ENCODE assay signal across 19 mouse cellular contexts in the genomic region with DNA sequence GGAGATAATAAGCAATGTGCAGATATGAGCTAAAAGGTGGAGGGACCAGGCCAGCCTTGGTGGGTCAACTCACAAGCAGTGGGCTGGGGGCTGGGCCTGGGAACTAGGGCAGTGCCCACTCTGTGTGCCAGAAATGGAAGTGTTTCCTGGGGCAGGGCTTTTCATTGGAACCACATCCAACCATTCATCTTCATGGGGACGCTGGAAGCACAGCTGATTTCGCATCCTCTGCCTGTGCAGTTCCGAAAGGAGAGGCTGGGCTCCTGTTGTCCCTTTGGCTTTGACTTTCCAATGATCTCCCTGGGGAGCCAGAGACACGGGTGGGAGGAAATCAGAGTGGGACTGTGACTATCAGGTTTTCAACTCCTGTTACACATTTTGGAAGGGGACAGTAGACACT. TPM values are rescaled to one million over a fixed set of nuclear protein-coding genes. Genes with fewer than 3 reads are reported as not detected.
A peak's percentile ranks its signal among the peaks of the same experiment; 100 is the strongest.
DNase-seq lines count a peak whose midpoint lies in the region; ATAC-seq and TF ChIP-seq lines count a peak whose summit lies in the region.
"Had no signal": no experiment of that assay in that cellular context is flagged by ENCODE, and none has a peak within 500 bp of the region (broad histone marks: within the 10 kb centered on the region; RNA-seq: fewer than 3 reads in every experiment).

No protein-coding gene starts in this region.

- no peak for DNase-seq in left cerebral cortex, adult 2 months (ENCODE audit: extremely low spot score in 1 of 2, low spot score in 2 of 2)
- no peak for DNase-seq in left cerebral cortex, adult 11 months (ENCODE audit: low spot score)
- no peak for DNase-seq in hindbrain, embryonic 14.5 days (ENCODE audit: low spot score)
- no peak for DNase-seq in thymus, postnatal 4 days
- no peak for DNase-seq in lung, postnatal 10 days
- DNase-seq: adrenal gland, adult 2 months; cerebellum, adult 18-20 months; gastrocnemius, postnatal 25 days; heart, postnatal 4 days; kidney, adult 18-20 months; kidney, postnatal 25 days; liver; lung, adult 18-20 months; right cerebral cortex, postnatal 25 days had no signal

- H3K36me3 ChIP-seq in forebrain, embryonic 15.5 days = no peaks in the 10 kb centered on the region
- no peaks in the 10 kb centered on the region for H3K36me3 ChIP-seq in hindbrain, embryonic 14.5 days (replicated peaks; ENCODE audit: control insufficient read depth, insufficient read depth)
- no peaks in the 10 kb centered on the region for H3K36me3 ChIP-seq in midbrain, embryonic 16.5 days (ENCODE audit: control insufficient read depth, insufficient read depth, low read length)
- H3K36me3 ChIP-seq: G1E had no signal

- TF ChIP-seq CTCF in left cerebral cortex, adult 2 months (IDR thresholded peaks at IDR 0.05) = no peak

- H3K4me3 ChIP-seq in left cerebral cortex, adult 2 months = peak overlapping the region; percentile 59; the same call in 1 of the 2 replicates
- H3K4me3 ChIP-seq in forebrain, embryonic 15.5 days = peak overlapping the region; percentile 77
- peak overlapping the region; percentile 71 for H3K4me3 ChIP-seq in hindbrain, embryonic 14.5 days (replicated peaks; ENCODE audit: low read length)
- H3K4me3 ChIP-seq in midbrain, embryonic 16.5 days (ENCODE audit: low read depth, low read length) = peak overlapping the region; percentile 66

- 43% methylated on average over 4 of the region's 4 CpGs for WGBS in forebrain, embryonic 15.5 days
- WGBS in hindbrain, embryonic 14.5 days = 29% methylated on average over 4 of the region's 4 CpGs
- 38% methylated on average over 4 of the region's 4 CpGs for WGBS in midbrain, embryonic 16.5 days

- no peak overlapping the region for H3K27ac ChIP-seq in left cerebral cortex, adult 2 months
- no peak overlapping the region for H3K27ac ChIP-seq in forebrain, embryonic 15.5 days (replicated peaks)
- no peak overlapping the region for H3K27ac ChIP-seq in hindbrain, embryonic 14.5 days
- H3K27ac ChIP-seq in midbrain, embryonic 16.5 days (ENCODE audit: low read length) = no peak overlapping the region
- H3K27ac ChIP-seq: macrophage had no signal

- intact Hi-C loops in left cerebral cortex, adult 2 months (cut with DNase I) = loop anchor here (5.0 to 10.0 kb wide), 2 partner anchors 97 to 249 kb away; no protein-coding TSS in a partner anchor

- no peak overlapping the region for H3K9ac ChIP-seq in forebrain, embryonic 15.5 days (replicated peaks)
- H3K9ac ChIP-seq in hindbrain, embryonic 14.5 days = peak overlapping the region; percentile 22; the same call in 1 of the 2 replicates
- H3K9ac ChIP-seq in midbrain, embryonic 16.5 days (ENCODE audit: low read depth, low read length) = peak overlapping the region; percentile 17; the same call in 1 of the 2 replicates

- ATAC-seq in forebrain, embryonic 15.5 days (replicated peaks) = no peak
- no peak for ATAC-seq in hindbrain, embryonic 14.5 days (ENCODE audit: low FRiP score)
- no peak for ATAC-seq in midbrain, embryonic 16.5 days

- H3K4me1 ChIP-seq in forebrain, embryonic 15.5 days = peaks cover 38% of the 10 kb centered on the region
- no peaks in the 10 kb centered on the region for H3K4me1 ChIP-seq in hindbrain, embryonic 14.5 days (replicated peaks; ENCODE audit: control insufficient read depth, insufficient read depth, low read length)
- peaks cover 5% of the 10 kb centered on the region for H3K4me1 ChIP-seq in midbrain, embryonic 16.5 days (ENCODE audit: control insufficient read depth, insufficient read depth, low read length)

- peak overlapping the region; percentile 94 for H3K4me2 ChIP-seq in forebrain, embryonic 15.5 days (replicated peaks)
- H3K4me2 ChIP-seq in hindbrain, embryonic 14.5 days (replicated peaks) = peak overlapping the region; percentile 89
- H3K4me2 ChIP-seq in midbrain, embryonic 16.5 days (ENCODE audit: low read length) = peak overlapping the region; percentile 78

- peaks cover 36% of the 10 kb centered on the region for H3K27me3 ChIP-seq in forebrain, embryonic 15.5 days
- peaks cover 28% of the 10 kb centered on the region for H3K27me3 ChIP-seq in hindbrain, embryonic 14.5 days (ENCODE audit: control insufficient read depth, insufficient read depth, low read length)
- H3K27me3 ChIP-seq in midbrain, embryonic 16.5 days (ENCODE audit: control insufficient read depth, insufficient read depth, low read depth, low read length) = peaks cover 20% of the 10 kb centered on the region

- no peaks in the 10 kb centered on the region for H3K9me3 ChIP-seq in forebrain, embryonic 15.5 days
- H3K9me3 ChIP-seq in hindbrain, embryonic 14.5 days (ENCODE audit: control insufficient read depth, low read length) = no peaks in the 10 kb centered on the region
- H3K9me3 ChIP-seq in midbrain, embryonic 16.5 days (replicated peaks; ENCODE audit: control insufficient read depth, low read length, poor library complexity, severe bottlenecking) = no peaks in the 10 kb centered on the region

RNA-seq across cellular contexts. Expression of a gene that starts 1.5 kb away (rescaled TPM):
- 10 to 100 TPM; 18.6 to 22.2 TPM for total RNA-seq in left cerebral cortex, adult 2 months (2021)
- polyA plus RNA-seq in forebrain, embryonic 15.5 days (2015; fragmentation: Nextera tagmentation; extraction: Ambion mirVana) = 1.8 TPM in 2 replicates
- 8.0 and 8.5 TPM in 2 replicates for polyA plus RNA-seq in hindbrain, embryonic 14.5 days (2014; fragmentation: Nextera tagmentation; extraction: Ambion mirVana)
- 3.4 and 3.9 TPM in 2 replicates for polyA plus RNA-seq in midbrain, embryonic 16.5 days (2015; fragmentation: Nextera tagmentation; extraction: Ambion mirVana)
- total RNA-seq: common myeloid progenitor, adult 5-6 weeks had no signal
- polyA plus RNA-seq: G1E, macrophage had no signal
